Mouse (Mus musculus) adrenal gland, adult 18-20 months (tissue): ENCODE measurements around the gene Eif3d. TPM values are rescaled to one million over a fixed set of nuclear protein-coding genes. Genes with fewer than 3 reads are reported as not detected.

Experiments used
- DNase-seq, 2 experiments: peaks; one replicate each; pipeline ENCODE4 v3.0.0; 2021 to 2022; ENCODE audit warnings: low spot score in 2 of 2
- total RNA-seq, 2 experiments: library from RNA; stranded (reverse); gene quantifications; 1 replicate in 1 of 2; 2 replicates in 1 of 2; pipeline ENCODE4 v1.2.3; 2021

Eif3d gene
- total RNA-seq, 2 experiments from 2014 or later: 149 to 156 TPM

DNA sequence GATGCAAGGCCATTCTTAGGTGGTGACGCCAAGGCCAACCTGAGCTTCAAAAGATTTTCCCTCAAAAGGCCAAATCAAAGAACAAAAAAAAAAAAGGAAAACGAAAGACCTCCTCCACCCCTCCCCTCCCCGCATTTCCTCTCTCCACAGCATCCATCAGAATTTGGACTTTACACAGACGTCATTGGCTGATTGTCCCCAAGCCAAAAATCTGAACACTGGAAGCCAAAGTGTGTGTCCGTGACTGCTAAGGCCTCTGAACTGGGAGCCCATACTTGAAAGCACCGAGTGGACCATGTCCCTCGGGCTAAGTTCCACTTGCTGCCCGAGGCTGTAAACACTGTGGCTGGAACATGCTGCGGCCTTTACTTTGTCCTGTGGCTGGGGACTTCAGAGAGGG, 47.9 kb downstream of the Eif3d start:
- no peak for DNase-seq

DNA sequence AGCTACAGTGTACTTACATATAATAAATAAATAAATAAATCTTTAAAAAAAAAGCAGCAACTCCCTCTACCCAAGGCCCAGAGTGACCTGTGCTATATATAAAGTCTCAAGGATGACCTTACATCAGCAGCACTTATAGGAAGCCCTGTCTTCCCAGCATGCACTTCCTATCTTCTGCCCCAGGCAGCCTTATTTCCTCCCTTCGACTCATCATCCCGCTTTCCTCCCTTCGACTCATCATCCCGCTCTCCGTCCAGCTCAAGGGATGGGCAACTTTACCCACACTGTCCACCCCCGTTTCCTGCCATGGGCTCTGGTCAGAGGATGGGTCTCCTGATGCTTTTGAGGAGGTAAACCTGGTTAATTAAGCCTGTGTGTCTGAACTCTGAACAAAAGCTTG, 49.0 kb downstream of the Eif3d start:
- no peak for DNase-seq

DNA sequence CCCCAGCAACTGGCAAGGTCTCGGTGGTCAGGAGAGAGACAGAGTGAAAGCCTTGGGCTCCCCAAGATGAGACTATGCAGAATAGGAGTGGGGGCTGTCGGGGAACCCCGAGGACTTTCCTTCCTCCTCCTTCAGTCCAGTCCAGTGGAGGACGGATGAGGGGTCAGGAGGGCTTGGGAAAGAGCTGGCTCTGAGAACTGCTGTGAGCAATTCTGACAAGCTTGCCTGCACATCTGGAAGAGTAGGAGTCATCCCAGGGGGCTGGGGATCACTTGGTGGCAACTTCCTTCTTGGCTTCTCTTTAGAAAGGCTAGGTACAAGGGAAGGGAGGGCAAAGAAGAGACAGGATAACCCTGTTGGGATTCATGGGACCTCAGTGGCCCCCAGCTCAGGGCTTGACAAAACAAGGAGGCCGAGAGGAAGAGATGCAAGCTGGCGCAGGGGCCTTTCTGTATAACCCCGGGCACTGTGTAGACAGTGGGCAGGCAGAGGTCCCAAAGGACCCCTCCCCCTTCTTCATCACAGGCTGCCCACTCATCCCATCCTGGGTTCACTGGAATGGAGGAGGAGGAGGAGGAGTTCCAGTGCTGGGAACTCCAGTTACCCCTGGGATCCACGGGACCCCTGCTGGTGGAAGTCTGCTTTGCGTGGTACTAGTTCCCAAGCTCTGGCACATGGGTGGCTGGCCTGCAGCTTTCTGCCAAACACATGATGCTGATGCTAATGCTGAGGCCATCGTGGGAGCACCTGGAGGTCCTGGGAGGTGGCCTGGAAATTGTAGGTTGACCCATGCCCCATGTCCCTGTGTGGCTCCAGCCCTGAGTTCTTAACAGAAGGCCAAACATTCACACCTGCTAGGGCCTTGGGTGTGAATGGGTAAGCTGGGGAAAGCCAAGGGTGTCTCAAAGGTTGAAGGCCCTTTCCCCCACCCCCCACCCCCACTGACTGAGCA, 49.8 kb downstream of the Eif3d start:
- no peak for DNase-seq

DNA sequence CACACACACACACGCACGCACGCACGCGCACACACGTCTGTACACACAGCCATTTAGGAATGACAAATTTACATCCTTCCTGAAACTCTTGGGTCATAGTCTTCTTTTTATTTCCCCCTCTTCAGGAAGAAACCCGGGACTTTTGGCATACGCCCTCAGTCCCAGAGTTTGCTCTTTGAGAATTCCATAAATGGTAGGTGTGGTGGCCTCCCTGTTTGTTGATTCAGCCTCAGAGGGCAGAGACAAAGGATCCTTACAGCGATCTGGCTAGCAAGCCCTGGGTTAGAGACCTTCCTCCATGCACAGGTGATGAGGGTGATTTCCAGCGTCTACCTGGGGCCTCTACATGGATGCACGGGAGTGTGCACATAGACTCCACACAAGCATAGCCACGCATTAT, 51.2 kb downstream of the Eif3d start:
- no peak for DNase-seq

DNA sequence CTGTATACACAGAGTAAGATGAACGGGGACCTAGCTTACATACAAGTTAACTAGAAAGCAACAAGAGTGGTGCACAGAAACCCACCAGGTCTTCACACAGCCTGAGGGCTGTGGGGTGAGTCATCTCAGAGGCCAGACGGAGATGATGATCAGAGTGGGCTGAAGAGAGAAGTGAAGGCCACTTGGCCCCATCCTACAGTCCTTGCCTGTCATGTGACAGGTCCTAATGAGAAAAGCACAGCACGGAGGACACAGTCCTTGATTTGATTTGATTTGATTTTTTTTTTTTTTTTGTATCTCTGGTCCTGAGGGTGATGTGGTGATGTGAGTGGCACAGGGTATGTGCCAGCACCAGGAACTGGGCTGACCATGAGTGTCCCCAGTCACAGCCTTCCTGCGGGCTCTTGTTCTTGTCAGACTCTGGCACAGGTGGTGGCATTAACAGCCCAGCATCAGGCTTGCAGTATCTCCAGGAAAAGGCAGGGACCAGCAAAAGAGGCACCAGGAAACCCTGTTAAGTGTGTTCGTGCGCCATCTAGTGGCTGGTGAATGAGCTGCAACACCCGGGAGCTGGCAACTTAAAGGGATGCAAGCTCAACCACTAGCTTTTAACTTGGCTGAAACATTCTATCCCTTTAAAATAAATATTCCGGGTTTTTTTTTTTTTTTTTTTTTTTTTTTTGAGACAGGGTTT, 53.6 kb downstream of the Eif3d start:
- peak; percentile 89 to 93 for DNase-seq

DNA sequence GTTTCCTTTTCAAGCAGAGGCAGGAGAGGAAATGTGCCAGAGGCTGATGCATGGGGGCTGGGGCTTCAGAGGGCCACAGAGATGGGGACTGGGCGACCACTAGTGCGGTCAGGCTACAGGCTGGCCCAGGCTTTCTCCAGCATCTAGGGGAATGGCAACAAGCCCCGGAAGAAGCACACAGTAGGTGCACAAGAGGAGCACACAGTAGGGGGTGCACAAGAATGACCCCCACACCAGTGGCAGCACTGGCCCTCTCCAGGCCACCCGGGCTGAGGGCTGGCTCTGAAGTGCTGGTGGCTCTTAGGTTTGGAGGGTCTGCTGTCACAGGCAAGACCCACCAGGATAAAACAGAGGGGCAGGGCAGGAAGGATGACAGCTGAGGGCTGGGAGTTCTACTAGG, 55.3 kb downstream of the Eif3d start:
- no peak for DNase-seq

DNA sequence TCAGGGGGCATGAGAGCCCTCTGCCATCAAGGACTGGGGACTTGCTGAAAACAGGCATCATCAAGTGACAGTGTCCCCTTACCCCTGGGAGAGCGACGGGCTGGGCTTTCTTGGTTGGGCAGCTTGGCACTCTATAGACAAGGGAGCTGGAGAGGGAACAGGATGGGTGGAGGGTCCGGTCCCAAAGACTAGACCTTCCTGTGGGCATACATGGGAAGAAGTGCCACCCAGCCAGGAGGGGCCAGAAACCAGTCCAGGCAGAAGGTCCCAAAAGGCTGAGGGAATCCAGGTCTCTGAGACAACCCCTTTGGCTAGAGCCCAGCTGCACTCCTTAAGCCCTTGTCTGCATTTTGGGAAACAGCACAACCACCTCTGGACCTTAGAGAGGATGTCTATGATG, 56.1 kb downstream of the Eif3d start:
- no peak for DNase-seq

DNA sequence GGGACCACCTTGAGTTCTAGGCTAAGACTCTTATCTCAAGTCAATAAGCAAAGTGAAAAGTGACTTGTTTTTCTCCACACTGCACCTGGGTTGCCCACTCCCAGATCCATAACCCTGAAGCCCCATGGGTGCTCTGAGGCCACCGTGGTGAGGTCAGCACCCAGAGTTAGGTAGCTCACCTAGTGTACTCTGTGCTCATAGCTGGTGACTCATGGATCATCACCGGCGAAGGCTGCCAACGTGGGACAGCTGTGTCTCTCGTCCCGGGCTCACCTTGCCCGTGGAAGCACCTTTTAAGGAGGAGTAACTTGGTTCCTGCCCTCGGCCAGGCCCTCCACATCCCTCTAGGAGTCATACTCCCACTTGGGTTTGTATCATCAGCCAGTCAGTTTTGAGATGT, 57.6 kb downstream of the Eif3d start:
- DNase-seq: peak in 1 of 2 experiments; percentile 31

DNA sequence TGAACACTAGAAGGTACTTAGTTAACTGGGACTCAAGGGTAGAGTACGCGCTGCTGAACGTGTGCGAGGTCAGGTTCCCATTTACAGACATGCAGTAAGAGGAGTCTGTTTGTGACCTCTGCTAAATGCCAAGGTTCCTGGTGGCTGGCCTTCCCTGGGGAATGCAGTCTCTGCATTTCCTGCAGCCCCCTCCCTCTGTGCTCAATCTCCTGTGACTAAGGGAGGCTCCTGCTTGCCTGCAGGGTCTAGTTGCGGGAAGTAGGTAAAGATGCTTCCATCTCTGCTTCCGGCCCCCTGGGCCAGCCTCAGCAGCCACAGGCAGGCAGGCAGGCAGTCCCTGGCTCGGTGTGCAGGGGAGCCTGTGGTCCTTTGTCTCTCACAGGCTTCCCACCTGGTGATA, 58.0 kb downstream of the Eif3d start:
- DNase-seq: peak in 1 of 2 experiments; percentile 22

DNA sequence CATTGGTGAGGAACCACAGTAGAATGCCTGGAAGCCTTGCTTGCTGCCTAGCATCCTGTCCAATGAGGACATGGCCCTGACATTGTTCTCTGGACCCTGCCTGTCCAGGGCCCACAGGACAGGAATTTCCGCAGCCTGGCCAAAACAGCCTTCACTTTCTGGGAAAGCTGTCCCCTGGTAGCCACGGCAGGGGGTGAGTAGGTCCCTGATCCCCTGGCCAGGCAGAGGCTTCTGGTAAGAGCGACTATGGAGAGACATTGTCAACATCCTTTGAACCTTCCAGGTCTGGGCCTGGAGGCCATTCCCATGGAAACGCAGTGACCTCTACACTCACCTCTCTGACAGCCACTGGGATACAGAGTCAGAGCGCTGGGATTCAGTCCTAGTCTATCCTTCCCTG, 58.6 kb downstream of the Eif3d start:
- DNase-seq: peak in 1 of 2 experiments; percentile 27

DNA sequence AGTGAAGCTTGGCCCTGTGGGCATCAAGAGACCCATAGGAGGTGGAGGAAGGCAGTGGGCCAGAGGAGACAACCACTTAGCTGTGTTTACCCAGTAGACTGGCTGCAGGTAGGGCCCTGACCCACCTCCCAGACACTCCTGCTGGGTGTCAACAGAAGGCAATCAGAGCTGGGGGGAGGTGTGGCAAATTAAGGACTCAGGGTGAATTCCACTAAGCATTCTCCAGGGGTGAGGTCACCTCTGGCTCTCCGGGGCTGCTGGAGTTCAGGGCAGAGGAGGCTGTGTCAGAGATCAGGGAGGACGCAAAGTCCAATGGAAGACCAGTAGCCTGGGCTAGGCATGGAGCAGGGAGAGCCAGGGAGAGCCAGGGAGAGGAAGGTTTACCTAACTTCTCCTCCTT, 59.5 kb downstream of the Eif3d start:
- peak in 1 of 2 experiments; percentile 37 for DNase-seq

Other genes starting within 250 kb of the Eif3d start
- 1 to 10 TPM in 1 of 2 experiments, under 1 TPM in 1; 0.66 to 1.6 TPM for gene Apol9b, start 241.8 kb downstream of the Eif3d start, total RNA-seq
- not detected for gene Apol8, start 213.8 kb downstream of the Eif3d start, total RNA-seq
- gene Myh9, start 128.6 kb downstream of the Eif3d start, total RNA-seq: 100 to 1,000 TPM; 270 to 287 TPM
- 100 to 1,000 TPM; 544 to 611 TPM for gene Txn2, start 41.8 kb downstream of the Eif3d start, total RNA-seq
- 1 to 10 TPM; 2.8 to 3.5 TPM for gene Foxred2, start 14.1 kb downstream of the Eif3d start, total RNA-seq
- under 1 TPM; 0.29 to 0.40 TPM for gene Cacng2, start 149.2 kb upstream of the Eif3d start, total RNA-seq
- 10 to 100 TPM; 13.2 to 14.8 TPM for gene Ift27, start 203.3 kb upstream of the Eif3d start, total RNA-seq
- 1 to 10 TPM in 1 of 2 experiments, not detected in 1; 1.7 TPM for gene Pvalb, start 235.6 kb upstream of the Eif3d start, total RNA-seq